Mouse (Mus musculus): Measurements from ENCODE around the gene Tspan10. TPM values are rescaled to one million over a fixed set of nuclear protein-coding genes. Genes with fewer than 3 reads are reported as not detected.
"Not testable (repeated sequence)": the region's sequence is repeated elsewhere in the genome, so short reads cannot be mapped to it uniquely, and the experiment has no call there.

Gene Tspan10
- polyA plus RNA-seq (2016; fragmentation: Nextera tagmentation; extraction: Ambion mirVana), result not detected in 2 replicates

DNA sequence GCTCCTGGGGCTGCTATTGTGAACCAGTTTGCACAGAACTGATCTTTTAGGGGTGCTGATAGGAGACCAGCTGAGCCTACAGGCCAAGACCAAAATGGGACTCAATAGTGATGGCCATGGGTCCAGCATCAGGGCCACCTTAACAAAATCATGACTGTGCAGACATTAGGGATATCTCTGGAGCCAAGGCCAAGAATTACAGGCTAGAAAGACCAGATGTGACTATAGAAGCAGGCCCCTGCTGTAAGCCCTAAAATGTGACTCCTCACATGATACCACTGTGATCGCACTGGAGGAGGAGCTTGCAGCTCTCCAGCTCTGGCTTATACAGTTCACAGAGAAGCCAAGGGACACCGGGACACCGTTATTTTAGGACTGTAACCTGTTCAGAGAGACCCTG lies at the start of gene Tspan10:
Tspan10 (plus strand) TSS at position 301 of the 400 bp plus-strand sequence.
- 86% methylated on average over 3 of the region's 3 CpGs for WGBS
- no peak within 1 kb of the TSS for H3K4me3 ChIP-seq
- H3K36me3 ChIP-seq, result no peaks in the 10 kb centered on the region
- no peak within 1 kb of the TSS for H3K4me2 ChIP-seq
- no peak within 1 kb of the TSS for H3K27ac ChIP-seq (ENCODE audit: poor library complexity, severe bottlenecking)
- no peak within 1 kb of the TSS for H3K9ac ChIP-seq
- no peaks in the 10 kb centered on the region for H3K9me3 ChIP-seq (replicated peaks)
- peaks cover 5% of the 10 kb centered on the region; the same call in 1 of the 2 replicates for H3K4me1 ChIP-seq (replicated peaks)
- no peaks in the 10 kb centered on the region for H3K27me3 ChIP-seq (replicated peaks)
- ATAC-seq (ENCODE audit: insufficient number of reproducible peaks, low FRiP score), result no peak

DNA sequence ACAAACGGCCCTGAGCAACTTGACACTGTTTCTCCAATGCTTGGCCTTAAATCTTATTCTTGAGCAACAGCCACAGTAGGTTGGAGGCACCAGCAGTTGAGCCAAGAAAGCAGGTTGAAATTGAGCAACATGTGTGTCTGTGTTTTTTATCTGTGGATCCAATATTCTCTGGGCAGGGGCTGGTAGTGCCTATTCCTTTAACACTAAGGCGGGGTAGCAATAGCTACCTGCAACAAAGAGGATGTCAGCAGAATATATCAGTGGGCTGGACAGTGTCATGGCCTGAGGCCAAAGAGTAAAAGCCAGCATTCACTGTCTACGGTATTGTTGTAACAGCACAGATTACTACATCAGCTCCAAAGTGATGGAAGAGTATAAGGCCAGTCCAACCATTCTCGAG lies 46.8 kb upstream of the Tspan10 start:
- no peaks in the 10 kb centered on the region for H3K27me3 ChIP-seq (replicated peaks)
- H3K4me1 ChIP-seq (replicated peaks), result no peaks in the 10 kb centered on the region
- peaks cover 70% of the 10 kb centered on the region for H3K36me3 ChIP-seq
- ATAC-seq (ENCODE audit: insufficient number of reproducible peaks, low FRiP score), result no peak
- no peaks in the 10 kb centered on the region for H3K9me3 ChIP-seq (replicated peaks)
- no peak overlapping the region for H3K27ac ChIP-seq (ENCODE audit: poor library complexity, severe bottlenecking)
- WGBS, result 80% methylated on average over 4 of the region's 4 CpGs
- no peak overlapping the region for H3K9ac ChIP-seq
- no peak overlapping the region for H3K4me2 ChIP-seq
- no peak overlapping the region for H3K4me3 ChIP-seq

DNA sequence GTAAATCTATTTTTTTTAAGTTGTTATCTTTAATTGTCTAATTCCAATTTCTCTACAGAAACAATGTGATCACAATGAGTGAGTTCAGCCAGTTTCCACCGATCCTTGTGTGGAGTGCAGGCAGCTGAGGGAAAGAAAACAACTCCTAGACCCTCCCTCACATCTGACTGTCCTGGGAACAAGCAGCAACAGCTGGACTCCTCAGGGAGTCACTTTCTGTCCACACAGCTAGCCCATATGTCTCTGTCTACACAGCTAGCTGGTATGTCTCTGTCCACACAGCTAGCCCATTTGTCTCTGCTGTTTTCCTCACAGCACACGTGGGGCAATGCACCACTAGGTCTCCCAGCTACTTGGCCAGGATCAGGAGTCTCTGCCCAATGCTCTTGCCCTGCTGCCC lies 44.8 kb upstream of the Tspan10 start:
- Histone ChIP-seq H3K9ac (no peak overlapping the region), H3K9me3 (replicated peaks) (no peaks in the 10 kb centered on the region), H3K4me1 (replicated peaks) (no peaks in the 10 kb centered on the region), H3K36me3 (peaks cover 77% of the 10 kb centered on the region), H3K27me3 (replicated peaks) (no peaks in the 10 kb centered on the region), H3K4me2 (no peak overlapping the region), H3K4me3 (no peak overlapping the region), H3K27ac (ENCODE audit: poor library complexity, severe bottlenecking) (no peak overlapping the region)
- 86% methylated on average over 2 of the region's 2 CpGs for WGBS
- ATAC-seq (ENCODE audit: insufficient number of reproducible peaks, low FRiP score), result no peak

DNA sequence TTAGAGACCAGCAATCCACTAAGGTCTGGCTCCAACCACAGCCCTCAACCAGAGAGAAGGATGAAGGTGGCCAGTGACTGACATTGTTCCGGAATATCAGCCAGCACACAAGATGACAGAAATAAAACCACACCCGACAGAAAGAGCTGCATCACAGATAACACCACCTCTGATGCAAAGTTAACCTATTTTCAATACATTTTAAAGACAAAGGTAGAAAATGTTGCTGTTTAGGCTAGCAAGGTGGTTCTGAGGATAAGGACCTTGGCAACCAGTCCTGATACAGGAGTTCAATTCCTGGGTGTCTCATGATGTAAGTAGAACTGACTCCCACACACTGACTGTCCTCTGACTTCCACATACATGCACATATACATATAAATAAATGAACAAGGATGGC lies 43.1 kb upstream of the Tspan10 start:
- Histone ChIP-seq H3K9me3 (replicated peaks) (no peaks in the 10 kb centered on the region), H3K36me3 (peaks cover 76% of the 10 kb centered on the region), H3K27ac (ENCODE audit: poor library complexity, severe bottlenecking) (no peak overlapping the region), H3K4me1 (replicated peaks) (no peaks in the 10 kb centered on the region), H3K9ac (no peak overlapping the region), H3K4me3 (no peak overlapping the region), H3K4me2 (no peak overlapping the region), H3K27me3 (replicated peaks) (no peaks in the 10 kb centered on the region)
- no peak for ATAC-seq (ENCODE audit: insufficient number of reproducible peaks, low FRiP score)
- WGBS, result 80% methylated on average over 2 of the region's 2 CpGs

DNA sequence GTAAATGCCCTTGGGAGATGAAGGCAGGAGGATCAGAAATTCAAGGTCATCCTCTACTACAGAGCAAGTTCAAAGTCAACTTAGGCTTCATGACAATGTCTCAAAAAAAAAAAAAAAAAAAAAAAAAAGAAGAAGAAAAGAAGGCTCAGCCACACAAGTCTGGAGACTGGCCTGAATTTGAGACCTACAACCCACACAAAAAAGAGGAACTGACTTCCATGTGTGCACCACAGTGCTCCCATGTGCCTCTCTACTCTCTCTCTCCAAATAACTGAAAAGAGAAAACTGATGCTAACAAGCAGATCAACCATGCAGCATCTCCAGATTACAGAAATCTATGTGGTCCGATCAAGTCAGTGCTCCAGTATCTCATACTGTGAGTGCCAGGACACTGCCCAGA lies 37.6 kb upstream of the Tspan10 start:
- H3K4me1 ChIP-seq (replicated peaks), result no peaks in the 10 kb centered on the region
- ATAC-seq (ENCODE audit: insufficient number of reproducible peaks, low FRiP score), result no peak
- 94% methylated on average over 1 of the region's 1 CpGs for WGBS
- H3K4me3 ChIP-seq, result no peak overlapping the region
- H3K27me3 ChIP-seq (replicated peaks), result no peaks in the 10 kb centered on the region
- no peaks in the 10 kb centered on the region for H3K9me3 ChIP-seq (replicated peaks)
- H3K27ac ChIP-seq (ENCODE audit: poor library complexity, severe bottlenecking), result no peak overlapping the region
- no peak overlapping the region for H3K4me2 ChIP-seq
- H3K36me3 ChIP-seq, result peaks cover 98% of the 10 kb centered on the region
- H3K9ac ChIP-seq, result no peak overlapping the region

DNA sequence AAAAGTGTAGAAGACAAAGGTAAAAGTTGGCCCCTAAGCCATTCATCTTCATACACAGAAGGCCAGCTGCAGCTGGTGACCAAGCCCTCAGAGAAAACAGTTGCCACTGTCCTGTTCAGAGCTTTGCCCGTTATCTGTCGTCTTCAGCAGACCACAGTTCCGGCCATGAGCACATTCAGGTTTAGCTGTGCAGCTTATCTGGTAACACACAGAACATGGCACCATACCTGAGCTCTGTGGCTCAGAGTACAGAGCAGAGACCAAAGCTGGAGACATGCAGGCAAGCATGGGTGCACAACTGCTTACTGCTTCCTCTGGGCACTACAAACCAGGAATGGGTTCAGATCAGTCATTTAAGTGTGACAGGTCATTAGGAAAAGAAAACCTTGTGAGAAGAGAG lies 36.6 kb upstream of the Tspan10 start:
- H3K4me1 ChIP-seq (replicated peaks), result no peaks in the 10 kb centered on the region
- H3K4me2 ChIP-seq, result no peak overlapping the region
- no peak overlapping the region for H3K27ac ChIP-seq (ENCODE audit: poor library complexity, severe bottlenecking)
- no peak overlapping the region for H3K9ac ChIP-seq
- H3K27me3 ChIP-seq (replicated peaks), result no peaks in the 10 kb centered on the region
- H3K36me3 ChIP-seq, result peaks cover 98% of the 10 kb centered on the region
- ATAC-seq (ENCODE audit: insufficient number of reproducible peaks, low FRiP score), result no peak; the same call in 1 of the 2 replicates
- no peaks in the 10 kb centered on the region for H3K9me3 ChIP-seq (replicated peaks)
- WGBS, result 71% methylated on average over 3 of the region's 3 CpGs
- H3K4me3 ChIP-seq, result no peak overlapping the region

DNA sequence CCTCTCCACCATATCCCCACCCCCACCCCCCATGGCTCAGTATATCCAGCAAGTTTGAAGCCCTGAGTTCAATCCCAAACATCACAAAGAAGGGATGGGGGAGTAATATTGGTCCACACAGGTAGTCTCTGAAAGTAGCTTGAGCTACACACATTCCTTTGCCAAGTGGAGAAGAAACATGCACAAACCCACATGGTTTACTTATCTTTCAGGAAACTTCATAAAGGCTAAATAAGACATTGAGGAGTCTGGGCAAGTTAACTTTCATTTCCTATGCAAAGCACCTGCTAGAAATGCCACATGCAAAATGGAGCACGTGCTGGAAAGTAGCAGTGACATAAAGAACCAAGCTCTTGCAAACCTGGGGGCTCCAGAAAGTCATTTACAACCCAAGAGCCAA lies 36.0 kb upstream of the Tspan10 start:
- no peak overlapping the region for H3K27ac ChIP-seq (ENCODE audit: poor library complexity, severe bottlenecking)
- H3K9me3 ChIP-seq (replicated peaks), result no peaks in the 10 kb centered on the region
- no peak overlapping the region for H3K9ac ChIP-seq
- WGBS, result 84% methylated on average over 1 of the region's 1 CpGs
- no peak overlapping the region for H3K4me2 ChIP-seq
- ATAC-seq (ENCODE audit: insufficient number of reproducible peaks, low FRiP score), result no peak
- no peaks in the 10 kb centered on the region for H3K27me3 ChIP-seq (replicated peaks)
- peaks cover 98% of the 10 kb centered on the region for H3K36me3 ChIP-seq
- H3K4me3 ChIP-seq, result no peak overlapping the region
- H3K4me1 ChIP-seq (replicated peaks), result no peaks in the 10 kb centered on the region

DNA sequence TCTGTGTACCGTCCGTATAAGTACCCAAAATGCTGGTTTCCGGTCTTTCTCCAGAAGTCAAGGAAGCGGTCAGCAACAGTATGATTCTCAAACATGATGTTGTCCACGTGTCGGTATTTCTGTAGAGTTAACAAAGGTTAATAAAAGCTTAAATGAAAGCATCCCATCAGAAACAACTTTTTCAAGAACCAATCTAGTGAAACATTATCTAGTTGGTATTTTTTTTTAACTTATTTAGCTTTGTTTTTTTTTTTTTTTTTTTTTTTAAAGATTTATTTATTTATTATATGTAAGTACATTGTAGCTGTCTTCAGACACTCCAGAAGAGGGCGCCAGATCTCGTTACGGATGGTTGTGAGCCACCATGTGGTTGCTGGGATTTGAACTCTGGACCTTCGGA lies 28.8 kb upstream of the Tspan10 start:
- H3K36me3 ChIP-seq, result peaks cover 95% of the 10 kb centered on the region
- H3K4me3 ChIP-seq, result not testable (repeated sequence)
- 96% methylated on average over 7 of the region's 10 CpGs for WGBS

DNA sequence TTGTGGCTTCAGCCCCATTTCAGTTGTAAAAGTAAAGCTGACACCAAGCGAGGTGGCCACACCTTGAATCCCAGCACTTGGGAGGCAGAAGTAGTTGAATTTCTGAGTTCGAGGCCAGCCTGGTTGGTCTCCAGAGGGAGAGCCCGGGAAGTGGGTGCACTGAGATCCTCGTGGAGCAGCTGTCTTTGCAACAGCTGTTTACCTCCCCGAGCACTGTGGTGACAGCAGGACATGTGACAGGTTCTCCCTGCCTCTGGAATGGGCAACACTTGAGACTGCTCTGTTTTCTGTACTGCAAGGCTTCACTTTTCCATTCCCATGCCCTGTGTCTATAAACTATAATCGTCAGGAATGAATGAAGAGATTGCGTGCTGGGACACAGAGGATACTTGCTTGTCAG lies 24.6 kb upstream of the Tspan10 start:
- Histone ChIP-seq H3K4me3 (no peak overlapping the region), H3K27me3 (replicated peaks) (no peaks in the 10 kb centered on the region), H3K9ac (no peak overlapping the region), H3K27ac (ENCODE audit: poor library complexity, severe bottlenecking) (no peak overlapping the region), H3K4me1 (replicated peaks) (peaks cover 5% of the 10 kb centered on the region), H3K4me2 (no peak overlapping the region), H3K9me3 (replicated peaks) (no peaks in the 10 kb centered on the region), H3K36me3 (peaks cover 92% of the 10 kb centered on the region)
- 83% methylated on average over 7 of the region's 7 CpGs for WGBS
- no peak for ATAC-seq (ENCODE audit: insufficient number of reproducible peaks, low FRiP score)

More for the DNA sequence above, 28.8 kb upstream of the Tspan10 start:
- not testable (repeated sequence) for H3K27ac ChIP-seq (ENCODE audit: poor library complexity, severe bottlenecking); H3K9me3 ChIP-seq (replicated peaks); H3K4me2 ChIP-seq; H3K27me3 ChIP-seq (replicated peaks); ATAC-seq (ENCODE audit: insufficient number of reproducible peaks, low FRiP score); H3K4me1 ChIP-seq (replicated peaks); H3K9ac ChIP-seq

DNA sequence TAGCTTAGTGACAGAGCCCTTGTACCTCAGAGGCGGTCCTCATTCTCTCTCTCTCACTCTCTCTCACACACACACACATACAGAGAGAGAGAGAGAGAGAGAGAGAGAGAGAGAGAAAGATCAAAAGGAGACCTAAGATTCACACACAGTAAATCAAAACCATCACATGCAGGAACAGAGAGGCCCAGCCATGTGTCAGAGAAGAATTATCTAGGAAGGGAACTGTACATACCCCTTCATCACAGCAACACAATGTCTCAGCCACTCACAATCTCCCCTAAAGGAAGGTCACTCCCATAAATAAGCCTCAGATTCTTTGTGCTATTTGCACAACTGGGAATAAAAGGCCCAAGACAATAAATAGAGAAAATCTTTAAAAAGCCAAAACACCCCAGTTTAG lies 23.9 kb upstream of the Tspan10 start:
- no peak overlapping the region for H3K4me3 ChIP-seq
- 100% methylated on average over 1 of the region's 1 CpGs for WGBS
- ATAC-seq (ENCODE audit: insufficient number of reproducible peaks, low FRiP score), result no peak

DNA sequence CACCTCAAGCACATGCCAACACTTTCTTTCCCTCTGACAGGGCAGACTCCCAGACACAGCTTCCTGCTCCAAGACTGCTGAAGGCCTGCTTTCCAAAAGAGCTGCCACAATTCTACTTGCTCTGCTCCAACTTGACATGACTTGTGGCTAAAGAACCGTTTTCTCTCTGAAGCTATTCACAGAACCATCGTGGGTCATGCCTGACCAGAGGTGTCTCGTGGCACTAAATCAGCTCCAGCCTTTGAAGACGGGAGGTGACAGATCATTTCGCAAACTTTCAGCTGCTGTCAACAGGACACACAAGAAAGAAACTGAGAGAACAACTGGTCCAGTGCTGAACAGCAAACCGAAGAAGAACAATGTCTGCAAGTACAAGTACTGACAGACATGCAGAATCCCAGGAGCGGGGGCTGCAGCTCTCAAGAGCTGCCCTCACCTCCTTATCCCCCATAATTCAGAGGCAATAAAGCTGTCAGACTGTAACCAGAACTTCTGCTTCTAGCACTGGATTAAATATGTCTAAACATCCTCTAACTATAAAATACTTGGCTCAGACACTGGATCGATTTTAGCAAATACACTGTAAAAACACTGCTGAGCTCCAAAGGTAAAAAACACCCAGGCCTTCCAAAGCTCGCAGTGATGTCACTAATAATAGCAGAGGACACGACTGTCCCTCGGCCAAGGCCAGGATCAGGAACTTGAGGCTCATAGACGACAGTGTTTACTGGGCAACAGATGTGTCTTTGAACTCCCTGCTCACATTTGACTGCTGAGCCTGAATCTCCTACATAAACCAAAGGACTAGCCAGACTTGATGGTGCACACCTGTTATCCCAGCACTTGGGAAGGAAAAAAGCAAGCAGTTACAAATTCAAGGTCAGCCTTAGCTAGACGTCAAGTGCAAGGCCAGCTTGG lies 19.5 kb upstream of the Tspan10 start:
- Histone ChIP-seq H3K4me3 (no peak overlapping the region), H3K27ac (ENCODE audit: poor library complexity, severe bottlenecking) (peak overlapping the region; percentile 57; the same call in 1 of the 2 replicates), H3K4me1 (replicated peaks) (peaks cover 12% of the 10 kb centered on the region), H3K9ac (0 out of 2 replicates have a peak overlapping the region, but pooled peaks have one; percentile 21), H3K4me2 (no peak overlapping the region), H3K27me3 (replicated peaks) (no peaks in the 10 kb centered on the region), H3K9me3 (replicated peaks) (no peaks in the 10 kb centered on the region), H3K36me3 (peaks cover 85% of the 10 kb centered on the region)
- 79% methylated on average over 13 of the region's 13 CpGs for WGBS
- no peak for ATAC-seq (ENCODE audit: insufficient number of reproducible peaks, low FRiP score)

More for the DNA sequence above, 23.9 kb upstream of the Tspan10 start:
- Histone ChIP-seq H3K9ac (no peak overlapping the region), H3K27me3 (replicated peaks) (no peaks in the 10 kb centered on the region), H3K4me2 (no peak overlapping the region), H3K27ac (ENCODE audit: poor library complexity, severe bottlenecking) (no peak overlapping the region), H3K9me3 (replicated peaks) (no peaks in the 10 kb centered on the region), H3K4me1 (replicated peaks) (peaks cover 12% of the 10 kb centered on the region), H3K36me3 (peaks cover 91% of the 10 kb centered on the region)
